Mouse (Mus musculus) frontal cortex, postnatal 14 days (tissue): Measurements from ENCODE around the gene Prr14l.
"Not testable (repeated sequence)": the region's sequence is repeated elsewhere in the genome, so short reads cannot be mapped to it uniquely, and the experiment has no call there.

Source experiments
- DNase-seq, 2 experiments: peaks; one replicate each; pipeline ENCODE4 v3.0.0; 2022; ENCODE audit warnings: low spot score in 2 of 2

Gene Prr14l

DNA sequence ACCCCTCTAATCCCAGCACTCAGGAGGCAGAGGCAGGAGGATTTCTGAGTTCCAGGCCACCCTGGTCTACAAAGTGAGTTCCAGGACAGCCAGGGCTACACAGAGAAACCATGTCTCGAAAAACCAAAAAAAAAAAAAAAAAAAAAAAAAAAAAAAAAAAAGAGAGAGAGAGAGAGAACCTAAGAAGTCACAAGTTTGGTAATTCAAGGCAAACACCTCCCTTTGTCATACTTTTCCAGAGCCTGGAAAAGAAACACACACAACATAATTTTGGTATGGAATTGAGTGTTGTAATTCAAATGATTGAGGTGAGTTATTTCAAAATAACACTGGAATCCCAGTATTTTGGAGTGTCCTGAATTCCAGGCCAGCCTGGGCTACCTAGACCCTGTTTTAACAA lies 67.6 kb downstream of the Prr14l start:
- not testable (repeated sequence) for DNase-seq

DNA sequence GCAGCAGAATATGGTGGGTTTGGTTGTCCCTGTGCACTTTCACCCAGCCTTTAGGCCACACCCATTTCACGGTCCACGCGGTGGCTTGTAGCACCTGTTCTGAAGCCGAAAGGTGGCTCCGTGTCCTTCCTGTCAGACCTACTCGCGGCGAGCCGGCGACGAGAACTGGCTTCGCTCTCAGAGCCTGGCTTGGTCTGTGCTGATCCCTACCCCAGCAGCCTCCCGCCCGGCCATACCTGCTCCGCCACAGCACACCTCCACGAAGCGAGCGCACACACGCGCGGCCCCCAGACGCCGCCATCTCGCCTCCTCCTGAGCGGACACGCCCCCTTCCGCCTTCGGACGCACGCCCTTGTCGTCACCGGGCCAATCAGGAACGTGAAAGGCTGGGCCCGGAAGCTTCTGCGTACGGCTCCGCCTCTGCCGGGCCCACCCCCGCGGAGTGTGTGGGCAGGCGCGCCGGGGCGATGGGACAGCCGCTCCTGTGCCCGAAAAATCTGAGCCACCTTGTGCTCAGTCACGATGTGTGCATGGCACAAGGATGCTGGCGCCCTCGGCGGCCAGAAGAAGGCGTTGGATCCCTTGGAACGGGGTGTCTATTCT lies 68.6 kb downstream of the Prr14l start, which contains the start of gene Pisd:
Pisd (minus strand) TSS at position 334 of the 603 bp plus-strand sequence.
- DNase-seq, result peak; percentile 92 to 95

DNA sequence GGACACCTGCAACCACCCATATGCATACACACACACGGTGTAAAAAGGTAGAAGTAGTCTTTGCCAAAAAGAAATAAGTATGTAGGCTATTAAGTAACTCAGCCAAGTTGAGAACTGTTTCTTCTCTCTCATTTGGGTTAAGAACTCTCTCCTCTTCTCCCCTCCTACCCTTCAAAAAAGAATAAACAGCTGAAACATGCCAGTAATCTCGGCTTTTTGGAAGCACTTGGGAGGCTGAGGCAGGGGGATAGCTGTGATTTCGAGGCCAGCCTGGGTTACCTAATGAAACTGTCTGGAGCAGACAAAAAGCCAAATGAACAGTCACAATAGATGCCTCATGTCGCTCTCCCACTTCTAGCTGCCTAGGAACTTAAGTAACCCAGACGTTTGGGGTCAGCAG lies 69.3 kb downstream of the Prr14l start:
- DNase-seq, result no peak

DNA sequence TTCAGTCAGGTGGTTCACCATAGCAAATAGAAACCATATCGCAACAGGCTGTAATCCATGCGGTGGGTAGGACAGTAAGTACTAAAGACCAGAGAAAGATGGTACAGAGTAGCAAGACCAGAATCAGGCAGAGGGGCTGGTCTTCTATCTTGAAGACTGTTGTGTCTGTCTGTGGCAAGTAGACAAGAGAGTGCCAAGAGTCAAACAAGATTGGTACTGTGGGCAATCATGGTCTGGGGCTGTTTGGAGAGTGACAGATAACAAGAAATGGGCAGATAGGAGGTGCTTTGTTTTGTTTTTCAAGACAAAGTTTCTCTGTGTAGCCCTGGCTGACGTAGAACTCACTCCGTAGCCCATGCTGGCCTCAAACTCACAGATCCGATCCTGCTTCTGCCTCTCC lies 72.5 kb downstream of the Prr14l start:
- no peak for DNase-seq

DNA sequence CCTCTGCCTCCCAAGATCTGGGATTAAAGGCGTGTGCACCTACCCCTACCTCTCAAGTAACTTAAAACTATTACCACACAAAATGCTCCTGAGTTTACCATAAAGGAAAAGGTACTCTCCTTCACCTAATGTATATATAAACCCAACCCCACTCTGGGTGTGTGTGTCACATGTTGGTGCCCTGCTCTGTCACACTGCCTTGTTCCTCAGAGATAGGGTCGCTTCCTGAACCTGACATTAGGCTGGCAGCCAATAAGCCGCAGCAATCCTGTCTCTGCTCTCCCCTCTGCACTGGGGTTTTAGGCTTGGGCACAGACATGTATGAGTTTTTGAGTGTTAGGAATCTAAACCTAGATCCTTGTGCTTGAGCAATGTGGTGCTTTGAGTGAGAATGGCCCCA lies 75.9 kb downstream of the Prr14l start:
- no peak for DNase-seq

DNA sequence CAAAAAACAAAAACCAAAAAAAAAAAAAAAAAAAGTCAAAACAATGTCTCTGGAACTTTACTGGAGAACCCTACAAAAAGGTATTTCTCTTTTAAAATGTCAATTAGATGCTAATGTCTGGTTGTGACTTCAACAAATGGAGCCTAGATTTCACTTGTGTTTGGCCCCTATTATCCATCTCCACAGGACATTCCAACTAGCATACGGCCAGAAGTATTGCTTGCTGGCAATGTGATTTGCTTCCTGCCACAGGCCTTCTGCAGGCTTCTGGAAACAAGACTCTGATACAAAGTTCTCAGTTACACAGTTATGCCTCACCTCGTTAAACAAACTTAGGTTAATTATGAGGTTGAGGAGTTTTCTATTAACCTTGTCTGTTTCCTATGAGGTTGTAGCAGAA lies 81.7 kb downstream of the Prr14l start:
- DNase-seq, result no peak

DNA sequence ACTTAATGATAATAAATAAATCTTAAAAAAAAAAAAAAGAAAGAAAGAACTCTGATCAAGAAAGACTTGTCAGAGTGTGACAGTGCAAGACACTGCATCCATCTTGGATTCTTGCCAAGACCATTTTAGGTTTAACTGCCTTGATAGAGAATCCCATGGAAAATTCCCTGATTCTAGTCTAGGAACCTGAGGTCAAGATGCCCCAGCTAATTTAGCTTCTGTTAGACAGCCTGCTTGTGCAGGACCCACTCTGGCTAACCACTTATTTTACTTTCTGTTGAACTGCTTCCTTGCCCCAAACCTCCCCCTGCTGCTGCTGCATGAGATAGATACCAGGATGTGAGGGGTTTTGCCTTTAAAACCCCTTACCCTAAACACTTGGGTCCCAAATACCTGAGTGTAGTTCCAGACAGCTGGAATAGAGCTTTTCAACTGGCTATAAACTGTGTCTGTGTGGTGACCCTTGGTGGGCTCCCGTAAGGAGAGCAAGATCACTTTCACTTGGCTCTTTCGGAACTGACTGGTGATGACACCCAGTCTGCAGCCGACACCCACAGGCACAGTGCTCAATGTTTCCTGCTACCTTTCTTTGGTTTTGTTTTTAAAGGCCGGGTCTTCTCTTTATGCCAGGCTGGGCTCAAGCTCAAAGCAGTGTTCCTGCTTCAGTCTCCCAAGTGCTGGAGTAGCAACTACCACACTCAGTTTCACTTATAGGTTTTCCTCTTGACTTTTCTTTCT lies 86.3 kb downstream of the Prr14l start:
- DNase-seq, result no peak

DNA sequence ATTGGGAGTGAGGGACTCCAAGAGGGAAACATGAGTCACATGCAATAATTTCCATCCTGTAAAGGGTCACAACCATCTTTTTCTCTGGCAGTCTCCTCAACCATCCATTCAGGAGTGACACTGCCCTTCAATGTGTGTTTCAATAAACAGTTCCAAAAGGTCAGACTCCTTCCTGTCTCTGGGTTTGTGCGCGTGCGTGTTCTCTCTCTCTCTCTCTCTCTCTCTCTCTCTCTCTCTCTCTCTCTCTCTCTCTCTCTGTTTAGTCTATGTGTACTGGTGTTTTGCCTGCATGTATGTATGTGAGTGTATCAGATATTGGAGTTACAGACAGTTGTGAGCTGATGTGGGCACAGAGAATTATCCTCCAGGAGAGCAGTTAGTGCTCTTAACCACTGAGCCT lies 87.1 kb downstream of the Prr14l start:
- DNase-seq, result no peak

DNA sequence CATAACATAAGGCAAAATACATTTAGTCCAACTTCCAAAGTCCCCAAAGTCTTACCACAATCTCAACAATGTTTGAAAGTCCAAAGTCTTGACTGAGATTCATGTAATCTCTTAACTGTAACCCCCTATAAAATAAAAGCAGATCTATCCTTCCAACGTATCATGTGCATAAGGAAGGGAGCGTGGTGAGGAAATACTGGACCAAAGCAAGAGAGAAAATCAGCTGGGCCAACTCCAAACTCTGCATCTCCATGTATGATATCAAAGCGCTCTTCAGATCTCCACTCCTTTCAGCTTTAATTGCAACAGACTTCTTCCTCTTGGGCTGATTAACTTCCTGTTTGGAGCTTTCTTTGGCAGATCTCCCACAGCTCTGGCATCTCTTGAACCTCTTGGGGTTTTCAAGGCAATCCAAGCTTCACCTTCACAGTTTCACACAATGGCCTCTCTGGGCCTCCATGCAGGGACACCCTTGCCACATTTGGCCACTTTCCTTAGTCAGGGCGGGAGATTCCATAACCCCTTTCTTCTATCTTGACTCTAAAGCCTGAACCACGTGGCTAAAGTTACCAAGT lies 92.4 kb downstream of the Prr14l start:
- no peak for DNase-seq

DNA sequence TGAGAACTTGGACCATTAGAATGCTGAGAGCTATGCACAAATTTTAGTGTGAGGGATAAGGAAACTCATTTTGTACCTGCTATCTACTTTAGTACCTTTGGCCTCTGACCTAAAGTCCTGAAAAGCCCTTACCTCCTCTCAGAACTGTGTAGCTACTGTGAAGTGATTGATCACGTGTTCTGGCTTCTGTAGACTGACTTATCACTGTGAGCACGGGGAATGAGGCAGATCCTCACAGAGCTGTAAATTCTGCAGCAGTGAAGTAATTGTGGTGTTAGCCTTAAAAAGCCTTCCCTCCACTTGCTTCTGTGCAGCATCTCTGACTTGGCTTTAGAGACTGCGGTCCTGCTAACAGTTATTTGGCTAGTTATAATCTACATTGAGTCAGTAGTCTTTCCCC lies 93.3 kb downstream of the Prr14l start:
- DNase-seq, result no peak

DNA sequence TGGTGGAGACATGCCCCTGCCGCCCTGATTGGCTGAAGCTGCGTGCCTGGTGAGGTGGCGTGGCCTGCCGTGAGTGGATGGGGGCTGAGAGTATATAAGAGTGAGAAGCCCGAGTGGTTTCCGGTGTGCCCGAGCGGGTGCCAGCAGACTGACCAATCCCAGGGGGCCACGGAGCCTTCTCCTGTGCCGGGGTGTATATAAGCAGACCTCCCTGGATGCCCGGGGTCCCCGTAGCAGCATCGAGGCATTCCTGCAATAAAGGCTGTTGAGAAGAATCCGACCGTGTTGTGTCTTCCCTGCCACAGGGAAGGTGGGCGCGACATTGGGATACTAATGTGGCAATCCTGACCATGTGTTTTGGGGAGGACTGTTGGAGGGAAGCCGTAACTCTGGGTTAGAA lies 93.7 kb downstream of the Prr14l start:
- DNase-seq, result not testable (repeated sequence)

DNA sequence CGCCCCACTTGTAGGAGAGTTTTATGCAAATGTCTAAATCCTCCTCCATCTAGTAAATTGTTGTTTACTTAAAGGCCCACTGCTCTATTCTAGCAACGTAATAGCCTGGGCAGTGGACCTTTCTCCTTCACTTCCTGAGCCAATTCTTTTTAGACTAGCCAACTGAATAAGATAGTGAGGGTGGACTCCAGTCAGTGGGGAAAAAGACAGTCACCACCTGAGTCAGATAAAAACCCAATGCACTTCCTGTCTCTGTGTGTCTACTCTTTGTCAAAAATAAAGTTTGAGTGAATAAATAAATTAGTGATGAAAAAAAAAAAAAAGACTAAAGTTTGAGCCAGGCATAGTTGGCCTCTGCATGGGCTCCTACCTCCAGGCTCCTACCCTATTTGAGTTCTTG lies 94.4 kb downstream of the Prr14l start:
- no peak for DNase-seq

DNA sequence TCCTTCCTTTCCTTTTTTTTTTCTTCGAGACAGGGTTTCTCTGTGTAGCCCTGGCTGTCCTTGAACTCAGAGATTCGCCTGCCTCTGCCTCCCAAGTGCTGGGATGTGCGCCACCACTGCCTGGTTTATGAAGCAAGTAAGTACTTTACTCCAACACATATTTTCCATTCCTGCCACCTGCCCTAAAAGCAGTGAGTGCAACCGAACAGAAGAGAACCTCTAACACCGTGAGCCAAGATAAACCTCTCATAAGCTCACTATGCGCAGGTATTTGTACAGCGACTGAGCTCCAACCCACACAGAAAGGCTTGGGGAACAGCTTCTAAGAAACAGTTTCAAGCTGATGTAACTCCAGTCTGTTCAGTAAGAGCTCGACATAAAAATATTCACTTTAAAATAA lies 97.9 kb downstream of the Prr14l start:
- no peak for DNase-seq

DNA sequence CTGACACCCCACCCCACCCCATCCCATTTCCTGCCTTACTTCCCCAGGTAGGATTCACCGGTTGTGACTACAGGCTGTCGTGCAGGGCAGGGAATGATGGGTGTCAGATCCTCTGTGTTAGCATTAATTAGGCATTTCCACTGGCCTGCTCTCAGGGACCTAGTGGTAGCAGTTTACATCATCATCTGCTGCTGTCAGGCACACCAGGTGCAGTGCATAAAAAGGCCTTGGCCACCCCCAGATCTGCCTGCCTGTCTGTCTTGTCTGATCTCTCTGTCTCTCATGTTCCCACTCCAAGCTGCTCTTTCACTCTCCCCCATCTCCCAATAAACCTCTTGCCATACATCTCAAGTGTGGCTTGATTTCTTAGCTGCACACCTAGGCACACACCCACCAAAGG lies 102.3 kb downstream of the Prr14l start:
- DNase-seq, result no peak

DNA sequence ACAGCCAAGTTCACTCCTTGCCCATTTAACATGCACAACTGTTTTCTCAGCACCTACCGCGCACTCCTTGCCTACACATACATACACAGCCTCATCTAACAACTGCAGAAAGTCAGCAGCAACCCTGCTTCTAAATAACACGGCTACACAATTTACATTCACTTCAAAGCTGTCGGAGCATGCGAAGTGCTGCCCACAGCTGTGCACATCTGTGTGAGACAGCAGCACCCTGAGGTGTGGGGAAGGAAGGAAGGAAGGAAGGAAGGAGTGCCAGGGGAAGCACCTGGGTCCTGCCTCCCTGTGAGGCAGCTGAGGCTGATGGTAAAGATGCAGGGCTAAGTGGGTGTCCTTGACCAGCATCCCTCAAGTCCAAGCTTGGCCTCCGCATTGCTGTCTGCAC lies 105.1 kb downstream of the Prr14l start:
- DNase-seq, result no peak

DNA sequence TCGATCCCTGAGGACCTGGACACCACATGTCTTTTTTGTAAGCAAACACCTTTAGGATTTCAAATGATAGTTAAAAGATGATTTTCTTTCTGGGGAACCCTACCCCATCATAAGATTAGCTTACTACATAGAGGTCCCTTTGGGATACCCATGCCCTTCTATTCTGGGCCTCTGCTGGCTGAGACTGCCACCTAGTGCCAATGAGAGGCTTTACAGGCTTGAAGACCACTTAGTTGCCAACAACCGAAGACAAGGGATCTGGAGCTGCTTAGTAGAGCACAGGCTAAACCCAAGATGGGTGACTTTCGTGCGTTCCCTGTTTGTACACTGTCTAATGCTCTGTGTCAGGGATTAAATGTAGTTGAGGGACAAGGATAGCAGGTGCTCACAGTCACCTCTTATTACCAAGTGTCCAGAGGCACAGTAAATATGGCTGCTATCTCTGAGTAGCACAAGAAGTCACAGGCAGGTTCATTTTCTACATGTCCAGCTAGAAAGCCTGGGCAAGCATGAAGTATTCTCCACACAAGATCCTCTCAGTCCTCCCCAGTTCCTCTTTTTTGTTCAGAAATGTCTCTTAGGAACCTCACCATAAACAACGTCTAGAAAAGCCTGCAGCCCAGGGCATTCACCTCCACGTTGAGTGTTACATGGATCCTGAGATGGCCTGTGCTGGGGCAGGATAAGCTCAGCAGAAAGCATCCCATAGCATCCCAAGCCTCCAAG lies 106.2 kb downstream of the Prr14l start:
- peak; percentile 46 to 51 for DNase-seq

DNA sequence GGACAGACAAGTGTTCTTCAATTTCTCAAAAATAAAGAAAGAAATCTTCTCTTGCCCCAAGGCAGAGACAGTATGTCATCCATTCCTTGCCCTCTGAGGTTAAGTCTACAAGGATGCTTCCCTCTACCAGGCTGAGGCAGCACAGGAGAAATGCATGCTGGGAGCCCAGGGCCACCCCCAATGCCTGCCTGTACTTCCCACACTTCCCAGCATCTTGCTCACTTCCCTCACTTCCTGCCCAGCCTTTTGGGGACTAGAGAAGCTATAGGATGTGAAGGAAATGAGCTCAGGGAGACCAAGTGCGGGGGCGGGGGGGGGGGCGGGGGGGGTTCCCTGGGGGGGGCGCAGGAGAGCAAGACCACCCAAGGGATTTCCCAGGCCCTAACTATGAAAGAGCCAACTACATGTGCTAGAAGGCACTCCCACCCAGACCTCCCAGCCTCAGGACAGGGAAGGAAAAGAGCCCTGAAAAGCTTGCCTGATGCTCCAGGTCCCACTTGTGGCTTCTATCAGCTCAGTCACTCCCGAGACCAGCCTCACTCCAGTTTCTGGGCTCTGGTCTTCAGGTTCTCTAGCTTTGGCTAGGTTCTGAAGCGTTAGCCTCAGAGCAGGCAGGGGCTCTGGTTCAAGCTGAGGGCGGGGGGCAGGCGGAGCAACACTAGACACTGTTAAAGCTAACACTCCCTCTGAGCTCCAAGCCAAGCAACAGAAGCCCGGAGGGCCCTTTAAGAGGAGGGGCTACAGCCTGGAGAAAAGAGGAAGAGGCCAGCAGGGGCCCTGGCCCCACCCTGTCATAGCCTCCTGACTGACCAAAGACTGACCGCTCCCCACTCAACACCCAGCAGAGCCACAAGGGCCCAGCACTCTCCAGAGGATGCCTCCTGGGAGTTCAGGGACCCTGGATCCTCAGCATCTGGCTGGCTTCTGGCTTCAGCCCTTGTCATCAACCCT lies 108.1 kb downstream of the Prr14l start:
- DNase-seq, result peak; percentile 48 to 66

DNA sequence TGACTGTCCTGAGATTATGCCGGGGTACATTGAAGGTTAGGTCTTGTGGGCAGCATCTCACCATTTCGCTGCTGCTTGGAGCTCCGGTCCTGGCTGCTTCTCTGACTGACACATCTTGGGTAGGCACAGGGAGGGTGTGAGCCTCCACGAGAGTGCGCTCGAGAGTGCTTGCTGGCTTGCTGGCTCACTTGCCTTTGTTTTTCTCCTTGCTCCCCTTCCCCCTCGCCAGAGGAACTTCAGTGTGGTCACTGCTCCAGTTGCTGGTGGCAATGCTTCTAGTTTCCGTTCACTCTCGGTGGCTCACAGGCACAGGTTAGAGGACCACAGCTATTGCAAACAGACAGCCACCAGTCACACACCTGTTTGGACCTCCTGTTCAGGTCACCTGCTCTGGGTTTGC lies 111.9 kb downstream of the Prr14l start:
- DNase-seq, result peak; percentile 73 to 80

DNA sequence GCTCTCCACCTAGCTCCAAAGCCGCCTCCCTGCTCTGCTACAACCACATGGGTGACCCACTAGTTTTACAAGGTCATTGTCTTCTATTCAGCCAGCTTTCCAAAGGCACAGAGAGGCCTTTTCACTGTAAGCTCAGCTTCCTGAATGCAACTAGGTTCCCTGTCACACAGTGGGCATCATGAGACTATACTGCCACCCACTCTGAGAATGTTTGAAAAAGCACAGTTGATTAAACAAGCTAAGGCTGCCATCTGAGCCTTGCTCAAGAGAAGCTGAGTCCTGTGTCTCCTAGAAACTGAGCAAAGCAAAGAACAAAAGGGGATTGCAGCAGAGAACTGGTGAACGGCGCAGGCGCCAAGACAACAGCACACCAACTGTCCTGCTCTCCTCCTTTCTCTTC lies 112.7 kb downstream of the Prr14l start:
- peak; percentile 46 to 66 for DNase-seq

DNA sequence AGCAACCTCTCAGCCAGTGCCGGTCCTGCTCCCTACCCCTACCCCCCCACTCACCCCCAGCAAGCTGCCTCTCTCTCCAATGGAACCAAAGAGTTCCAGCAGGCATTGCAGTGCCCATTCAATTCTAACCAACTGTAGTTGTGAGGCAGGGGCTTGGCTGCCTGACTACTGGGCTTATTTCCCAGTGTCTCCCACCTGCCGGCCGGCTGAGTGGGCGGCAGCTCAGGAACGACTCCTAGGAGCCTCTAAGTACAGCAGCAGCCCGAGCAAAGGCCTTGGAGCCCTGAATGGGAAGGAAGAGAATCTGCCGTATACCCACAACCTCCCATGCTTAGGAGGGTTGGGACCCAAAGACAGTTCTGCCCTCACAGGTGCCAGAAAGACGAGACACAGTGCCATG lies 113.2 kb downstream of the Prr14l start:
- DNase-seq, result not testable (repeated sequence)

DNA sequence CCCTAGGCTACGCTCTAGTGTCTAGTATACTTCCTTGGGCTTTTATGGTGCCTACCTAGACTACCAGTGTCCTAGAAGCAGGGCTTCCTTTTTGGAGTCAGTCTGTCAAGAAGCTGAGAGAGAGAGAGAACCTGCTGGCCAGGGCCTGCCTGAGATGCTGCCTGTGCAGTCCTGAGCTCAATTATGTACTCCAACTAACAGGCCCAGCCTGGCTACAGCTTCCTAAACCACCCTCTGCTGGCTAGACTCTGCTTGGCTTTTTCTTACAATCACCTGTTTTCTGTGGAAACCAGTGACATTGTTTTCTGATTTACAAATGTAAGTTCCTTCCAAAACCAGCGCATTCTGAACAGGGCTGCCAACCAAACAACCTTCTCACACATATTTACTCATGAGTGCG lies 113.9 kb downstream of the Prr14l start:
- no peak for DNase-seq
